Mouse (Mus musculus) T-cell, adult 66 days (primary cell): ENCODE data around the gene Gal. TPM values are rescaled to one million over a fixed set of nuclear protein-coding genes. Genes with fewer than 3 reads are reported as not detected.

ENCODE experiments used
- total RNA-seq, 2 experiments: library from RNA; stranded (reverse); gene quantifications; 3 replicates in 1 of 2; 4 replicates in 1 of 2; pipeline ENCODE4 v1.2.4; 2023

The Gal gene
- total RNA-seq, result not detected

DNA sequence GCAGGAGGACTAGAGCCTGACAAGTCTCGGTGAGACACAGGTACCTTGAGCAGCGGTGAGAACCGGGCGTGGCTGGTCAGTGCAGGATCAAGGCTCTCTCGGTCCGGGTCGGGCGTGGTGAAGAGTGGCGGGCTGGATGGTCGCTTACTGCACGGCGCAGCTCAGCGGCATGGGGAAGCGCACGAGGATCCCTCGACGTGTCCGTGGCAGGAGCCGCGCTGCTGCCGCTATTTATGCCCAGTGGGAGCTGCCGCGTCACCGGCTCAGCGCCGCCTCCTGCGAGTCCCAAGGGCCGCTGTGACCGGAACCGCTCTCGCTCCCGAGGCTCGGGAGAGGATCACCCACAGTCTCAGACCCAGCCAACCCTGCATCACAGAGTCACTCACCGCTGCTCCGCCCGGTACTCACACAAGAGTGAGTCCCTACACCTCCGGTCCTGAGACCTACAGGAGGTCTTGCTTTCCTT lies at the start of gene Gal:
TSS of gene Gal (minus strand) at position 277 of the 466 bp plus-strand sequence.

DNA sequence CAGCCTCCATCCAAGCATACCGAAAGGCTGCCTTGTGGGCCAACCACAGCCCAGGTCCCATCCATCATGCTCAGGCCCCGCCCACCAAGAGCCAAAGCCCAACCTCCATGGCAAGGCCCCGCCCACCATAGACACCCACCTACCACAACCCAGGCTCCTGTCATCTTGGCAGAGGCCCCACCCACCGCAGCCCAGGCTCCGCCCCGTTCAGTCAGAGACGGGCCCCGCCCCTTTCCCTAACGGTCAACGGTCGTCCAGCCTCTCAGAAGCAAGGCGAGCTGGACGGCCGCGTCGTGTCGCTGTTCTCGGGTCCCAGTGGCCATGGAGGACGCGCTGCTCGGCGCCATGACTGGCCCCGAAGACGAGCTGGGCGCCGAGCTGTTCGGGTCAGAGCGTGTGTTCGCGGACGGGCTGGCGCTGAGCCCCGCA lies 25.7 kb downstream of the Gal start, which contains the start of gene Tesmin:
TSS of gene Tesmin (plus strand) at position 229 of the 429 bp plus-strand sequence.

Other genes starting within 250 kb of the Gal start
- 10 to 100 TPM; 64.5 to 70.1 TPM for gene Mrpl21, start 131.6 kb downstream of the Gal start, total RNA-seq
- gene Ighmbp2, start 131.5 kb downstream of the Gal start, total RNA-seq, result 10 to 100 TPM; 21.1 to 24.7 TPM
- gene Cpt1a, start 92.2 kb downstream of the Gal start, total RNA-seq, result 10 to 100 TPM; 30.6 to 59.2 TPM
- gene Tesmin, start 25.7 kb downstream of the Gal start, total RNA-seq, result under 1 TPM; 0.71 to 0.79 TPM
- gene Ppp6r3, start 161.2 kb upstream of the Gal start, total RNA-seq, result 100 to 1,000 TPM; 131 to 150 TPM